Comparison of ENCODE assay signal across 10 mouse cellular contexts in the genomic region with DNA sequence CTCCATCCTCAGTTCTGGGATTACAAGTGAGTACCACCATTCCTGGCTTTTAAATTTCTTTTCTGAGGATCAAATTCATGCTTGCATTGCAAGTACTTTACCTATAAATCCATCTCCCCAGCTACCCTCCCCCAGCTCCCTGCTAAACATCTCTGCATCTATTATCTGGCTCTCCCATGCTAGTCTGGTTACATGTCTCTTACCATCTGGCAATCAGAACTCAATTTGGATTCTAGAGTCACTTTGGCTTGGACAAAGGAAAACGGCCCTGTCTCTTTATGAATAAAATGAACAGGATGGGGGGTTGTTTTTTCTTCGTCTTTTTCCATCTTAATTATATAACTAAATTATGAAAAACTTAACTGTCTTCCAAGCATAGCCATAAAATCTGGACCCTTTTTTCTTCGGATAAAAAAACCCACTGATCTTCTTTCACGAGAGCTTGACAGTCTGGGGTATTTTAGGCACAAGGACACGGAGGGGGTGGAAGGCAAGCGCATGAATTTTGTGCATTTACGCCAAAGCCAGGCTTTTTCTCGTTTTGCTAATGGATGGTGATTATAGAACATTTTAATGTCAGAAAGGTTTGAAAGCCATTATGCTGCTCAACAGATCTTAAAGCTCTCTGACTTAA.
DNase-seq lines count a peak whose midpoint lies in the region; ATAC-seq and TF ChIP-seq lines count a peak whose summit lies in the region.
"Had no signal": no experiment of that assay in that cellular context is flagged by ENCODE, and none has a peak within 500 bp of the region (broad histone marks: within the 10 kb centered on the region; RNA-seq: fewer than 3 reads in every experiment).

No protein-coding gene starts in this region.

- H3K27me3 ChIP-seq in kidney, postnatal 0 days (ENCODE audit: insufficient read depth, low read length): no peaks in the 10 kb centered on the region
- no peaks in the 10 kb centered on the region for H3K27me3 ChIP-seq in embryonic facial prominence, embryonic 15.5 days
- H3K27me3 ChIP-seq in hindbrain, embryonic 14.5 days (ENCODE audit: control insufficient read depth, insufficient read depth, low read length): no peaks in the 10 kb centered on the region
- H3K27me3 ChIP-seq in neural tube, embryonic 15.5 days (replicated peaks): no peaks in the 10 kb centered on the region
- no peaks in the 10 kb centered on the region for H3K27me3 ChIP-seq in stomach, postnatal 0 days (ENCODE audit: control insufficient read depth, insufficient read depth, low read length)

- 56% methylated on average over 8 of the region's 8 CpGs for WGBS in kidney, postnatal 0 days
- 28% methylated on average over 8 of the region's 8 CpGs for WGBS in embryonic facial prominence, embryonic 15.5 days
- WGBS in hindbrain, embryonic 14.5 days: 46% methylated on average over 8 of the region's 8 CpGs
- 44% methylated on average over 8 of the region's 8 CpGs for WGBS in neural tube, embryonic 15.5 days
- WGBS in stomach, postnatal 0 days: 71% methylated on average over 8 of the region's 8 CpGs

- TF ChIP-seq CTCF in kidney, postnatal 0 days (IDR thresholded peaks at IDR 0.05; ENCODE audit: low read depth): no peak
- no peak for TF ChIP-seq CTCF in stomach, postnatal 0 days (IDR thresholded peaks at IDR 0.05; ENCODE audit: low read depth)

- H3K9ac ChIP-seq in kidney, postnatal 0 days (ENCODE audit: low read depth, low read length): no peak overlapping the region
- no peak overlapping the region for H3K9ac ChIP-seq in embryonic facial prominence, embryonic 15.5 days
- no peak overlapping the region for H3K9ac ChIP-seq in hindbrain, embryonic 14.5 days
- H3K9ac ChIP-seq in neural tube, embryonic 15.5 days (replicated peaks): no peak overlapping the region
- H3K9ac ChIP-seq in stomach, postnatal 0 days (ENCODE audit: low read length): no peak overlapping the region
- H3K9ac ChIP-seq: liver, postnatal 0 days had no signal

- ATAC-seq in kidney, postnatal 0 days (replicated peaks; ENCODE audit: low FRiP score, low read depth): no peak
- no peak for ATAC-seq in embryonic facial prominence, embryonic 15.5 days (ENCODE audit: insufficient number of reproducible peaks, low FRiP score, low TSS enrichment, low read depth)
- no peak for ATAC-seq in hindbrain, embryonic 14.5 days (ENCODE audit: low FRiP score)
- no peak for ATAC-seq in neural tube, embryonic 15.5 days (ENCODE audit: low FRiP score)
- no peak for ATAC-seq in stomach, postnatal 0 days (ENCODE audit: low FRiP score, low TSS enrichment)
- ATAC-seq in monocyte, adult 5-6 weeks (replicated peaks; ENCODE audit: insufficient number of reproducible peaks, low FRiP score, low TSS enrichment, poor library complexity, severe bottlenecking): no peak
- ATAC-seq: liver, postnatal 0 days had no signal

- H3K9me3 ChIP-seq in kidney, postnatal 0 days (replicated peaks; ENCODE audit: low read length): no peaks in the 10 kb centered on the region
- no peaks in the 10 kb centered on the region for H3K9me3 ChIP-seq in embryonic facial prominence, embryonic 15.5 days (replicated peaks)
- no peaks in the 10 kb centered on the region for H3K9me3 ChIP-seq in hindbrain, embryonic 14.5 days (ENCODE audit: control insufficient read depth, low read length)
- H3K9me3 ChIP-seq in neural tube, embryonic 15.5 days (replicated peaks): no peaks in the 10 kb centered on the region
- H3K9me3 ChIP-seq in stomach, postnatal 0 days (ENCODE audit: control insufficient read depth, low read length): no peaks in the 10 kb centered on the region
- H3K9me3 ChIP-seq: heart, embryonic 10.5 days had no signal

- H3K36me3 ChIP-seq in kidney, postnatal 0 days (ENCODE audit: insufficient read depth, low read length): no peaks in the 10 kb centered on the region
- no peaks in the 10 kb centered on the region for H3K36me3 ChIP-seq in embryonic facial prominence, embryonic 15.5 days
- H3K36me3 ChIP-seq in hindbrain, embryonic 14.5 days (replicated peaks; ENCODE audit: control insufficient read depth, insufficient read depth): no peaks in the 10 kb centered on the region
- H3K36me3 ChIP-seq in neural tube, embryonic 15.5 days: no peaks in the 10 kb centered on the region
- H3K36me3 ChIP-seq in stomach, postnatal 0 days (ENCODE audit: control insufficient read depth, insufficient read depth, low read length): no peaks in the 10 kb centered on the region
- H3K36me3 ChIP-seq: heart, embryonic 10.5 days had no signal

- no peaks in the 10 kb centered on the region for H3K4me1 ChIP-seq in kidney, postnatal 0 days (replicated peaks; ENCODE audit: insufficient read depth, low read length)
- peaks cover 28% of the 10 kb centered on the region for H3K4me1 ChIP-seq in embryonic facial prominence, embryonic 15.5 days
- peaks cover 16% of the 10 kb centered on the region; the same call in 1 of the 2 replicates for H3K4me1 ChIP-seq in hindbrain, embryonic 14.5 days (replicated peaks; ENCODE audit: control insufficient read depth, insufficient read depth, low read length)
- peaks cover 6% of the 10 kb centered on the region; the same call in 1 of the 2 replicates for H3K4me1 ChIP-seq in neural tube, embryonic 15.5 days
- no peaks in the 10 kb centered on the region for H3K4me1 ChIP-seq in stomach, postnatal 0 days (replicated peaks; ENCODE audit: control insufficient read depth, insufficient read depth)
- H3K4me1 ChIP-seq: heart, embryonic 10.5 days had no signal

- H3K27ac ChIP-seq in kidney, postnatal 0 days: no peak overlapping the region
- peak overlapping the region; percentile 45 for H3K27ac ChIP-seq in embryonic facial prominence, embryonic 15.5 days (replicated peaks)
- peak overlapping the region; percentile 32; the same call in 1 of the 2 replicates for H3K27ac ChIP-seq in hindbrain, embryonic 14.5 days
- H3K27ac ChIP-seq in neural tube, embryonic 15.5 days (replicated peaks): 0 out of 2 replicates have a peak overlapping the region, but pooled peaks have one; percentile 2
- no peak overlapping the region for H3K27ac ChIP-seq in stomach, postnatal 0 days (replicated peaks)
- H3K27ac ChIP-seq: heart, embryonic 10.5 days had no signal

- TF ChIP-seq EP300 in stomach, postnatal 0 days (optimal IDR thresholded peaks at IDR 0.05): no peak

- H3K4me2 ChIP-seq in kidney, postnatal 0 days (ENCODE audit: low read length): no peak overlapping the region
- no peak overlapping the region for H3K4me2 ChIP-seq in embryonic facial prominence, embryonic 15.5 days (replicated peaks)
- H3K4me2 ChIP-seq in hindbrain, embryonic 14.5 days (replicated peaks): no peak overlapping the region
- H3K4me2 ChIP-seq in neural tube, embryonic 15.5 days: no peak overlapping the region
- H3K4me2 ChIP-seq in stomach, postnatal 0 days (replicated peaks; ENCODE audit: low read depth): no peak overlapping the region

- DNase-seq in kidney, postnatal 0 days (ENCODE audit: low spot score): peak; percentile 9
- DNase-seq in kidney, postnatal 14 days: no peak
- DNase-seq in hindbrain, embryonic 14.5 days (ENCODE audit: low spot score): no peak
- DNase-seq in lung, postnatal 25 days (ENCODE audit: low spot score): no peak
- no peak for DNase-seq in stomach, postnatal 0 days (ENCODE audit: low spot score)
- DNase-seq: liver, postnatal 0 days had no signal

- H3K4me3 ChIP-seq in kidney, postnatal 0 days (replicated peaks; ENCODE audit: low read depth, low read length): no peak overlapping the region
- H3K4me3 ChIP-seq in embryonic facial prominence, embryonic 15.5 days (replicated peaks): no peak overlapping the region
- H3K4me3 ChIP-seq in hindbrain, embryonic 14.5 days (replicated peaks; ENCODE audit: low read length): no peak overlapping the region
- no peak overlapping the region for H3K4me3 ChIP-seq in neural tube, embryonic 15.5 days (replicated peaks)
- no peak overlapping the region for H3K4me3 ChIP-seq in stomach, postnatal 0 days (ENCODE audit: low read depth, low read length)
- H3K4me3 ChIP-seq: heart, embryonic 10.5 days had no signal

Comparison
In these comparisons a context has a peak if more than half of its experiments do, and no peak if none do; other contexts are left out.
1. H3K27ac ChIP-seq: peak in embryonic facial prominence, embryonic 15.5 days (single experiment), hindbrain, embryonic 14.5 days (single experiment) and neural tube, embryonic 15.5 days (single experiment); none in kidney, postnatal 0 days (single experiment) and stomach, postnatal 0 days (single experiment).